Mouse (Mus musculus): ENCODE results near the gene Cckar.
"Not testable (repeated sequence)": the region's sequence is repeated elsewhere in the genome, so short reads cannot be mapped to it uniquely, and the experiment has no call there.

Gene Cckar

GRCm38 (mm10) chr5:53707235-53708177 lies at the start of gene Cckar:
Gene Cckar, minus strand, starts transcription at chr5:53707705.
- no peak for DNase-seq

DNA sequence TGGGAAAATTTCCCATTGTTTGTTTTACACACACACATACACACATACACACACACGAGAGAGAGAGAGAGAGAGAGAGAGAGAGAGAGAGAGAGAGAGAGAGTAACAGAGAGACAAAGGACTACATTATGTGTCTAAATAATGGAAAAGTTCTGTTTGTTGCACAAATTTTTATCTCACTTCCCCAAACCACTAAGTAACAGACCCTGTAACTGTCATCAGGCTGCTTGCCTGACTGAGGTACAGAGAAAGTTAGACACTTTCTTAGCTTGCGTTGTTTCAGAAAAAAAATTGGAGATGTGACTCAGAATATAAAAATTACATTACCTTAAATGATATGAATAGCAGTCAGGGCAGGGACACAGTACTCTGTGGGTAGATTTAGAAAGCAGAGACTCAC lies 36.6 kb upstream of the Cckar start:
- DNase-seq = no peak

GRCm38 (mm10) chr5:53732933-53733332 lies 25.4 kb upstream of the Cckar start:
- DNase-seq = no peak

DNA sequence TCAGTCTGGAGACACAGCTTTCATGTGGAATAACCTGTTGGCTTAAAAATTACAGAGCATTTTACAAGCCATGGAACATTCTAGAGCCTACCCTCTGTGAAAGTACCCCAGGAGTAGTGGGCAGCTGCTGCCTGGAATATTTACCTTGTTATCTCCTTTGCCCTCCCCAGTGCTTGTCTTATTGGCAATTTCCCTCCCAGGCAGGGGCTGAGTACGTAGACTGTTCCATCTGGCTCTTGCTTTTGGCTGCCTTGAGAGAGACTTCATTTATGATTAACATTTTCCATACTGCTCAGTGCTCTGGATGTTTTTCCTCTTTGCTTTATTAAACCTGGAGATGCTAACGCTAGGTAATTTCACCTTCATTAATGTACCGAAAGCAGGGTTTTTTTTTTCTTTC lies 20.1 kb upstream of the Cckar start:
- DNase-seq = no peak

- no peak for DNase-seq
These were observed 18.5 kb upstream of the Cckar start for GRCm38 (mm10) chr5:53726011-53726410.

DNA sequence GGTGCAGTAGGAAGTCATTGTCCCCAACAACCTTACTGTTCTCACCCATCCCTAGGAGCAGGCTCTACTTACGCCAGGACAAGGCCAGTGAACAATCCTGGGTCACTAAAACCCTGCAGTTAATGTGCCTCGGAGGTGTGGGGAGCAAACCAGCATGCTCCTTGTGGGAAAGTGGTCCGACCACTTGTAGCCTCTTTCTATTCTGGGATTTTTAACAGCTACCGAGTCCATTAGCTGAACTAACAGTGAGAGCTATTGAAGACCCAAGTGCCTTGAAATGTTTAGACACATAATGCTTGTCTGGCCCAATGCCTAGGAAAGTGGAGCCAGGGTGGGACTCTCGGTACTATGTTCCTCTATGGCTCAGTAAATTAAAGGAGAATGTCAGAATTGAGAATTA lies 9.0 kb upstream of the Cckar start:
- no peak for DNase-seq

GRCm38 (mm10) chr5:53711277-53711676 lies 3.8 kb upstream of the Cckar start:
- DNase-seq = no peak

DNA sequence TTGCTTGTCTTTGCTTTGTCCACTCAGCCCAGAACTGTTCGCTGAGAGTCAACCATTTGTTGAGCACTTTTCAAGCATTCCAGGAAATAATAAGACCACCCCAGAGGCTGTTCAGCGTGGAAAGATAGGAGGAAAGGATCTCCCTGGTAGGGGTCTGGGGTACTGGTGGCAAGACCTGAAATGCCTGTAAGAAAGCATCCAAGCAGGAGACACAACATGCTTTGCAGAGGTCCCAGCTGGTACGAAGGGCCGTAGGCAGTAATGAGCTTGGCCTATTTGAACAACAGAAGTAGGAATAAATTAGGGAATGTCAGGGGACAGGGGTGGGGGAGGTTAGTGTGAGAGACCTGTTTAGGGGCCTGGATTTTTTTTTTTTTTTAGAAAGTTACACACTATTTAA lies 686 bp upstream of the Cckar start:
- no peak for DNase-seq

DNA sequence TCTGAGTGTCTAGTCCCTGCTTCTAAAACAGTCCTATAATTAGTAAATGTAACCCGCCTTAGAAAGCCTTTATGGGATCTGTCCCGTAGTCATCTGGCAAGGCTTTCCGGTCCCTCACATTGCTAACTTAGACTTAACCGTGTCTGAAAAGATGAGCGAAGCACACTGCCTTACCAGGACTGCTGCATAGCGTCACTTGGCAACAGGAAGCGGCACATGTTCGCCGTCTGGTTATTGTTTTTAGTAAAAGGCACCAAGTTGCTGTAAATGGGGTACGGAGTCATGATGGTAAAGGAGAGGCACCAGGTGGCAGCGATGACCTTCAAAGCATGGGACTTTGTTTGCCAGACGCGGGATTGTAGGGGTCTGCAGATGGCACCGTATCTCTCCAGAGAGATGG lies 4.8 kb downstream of the Cckar start:
- DNase-seq = no peak

- DNase-seq = no peak
These were observed 9.7 kb downstream of the Cckar start for GRCm38 (mm10) chr5:53697794-53698193.

GRCm38 (mm10) chr5:53696701-53697100 lies 10.8 kb downstream of the Cckar start:
- DNase-seq = no peak

GRCm38 (mm10) chr5:53692662-53693061 lies 14.8 kb downstream of the Cckar start:
- no peak for DNase-seq

DNA sequence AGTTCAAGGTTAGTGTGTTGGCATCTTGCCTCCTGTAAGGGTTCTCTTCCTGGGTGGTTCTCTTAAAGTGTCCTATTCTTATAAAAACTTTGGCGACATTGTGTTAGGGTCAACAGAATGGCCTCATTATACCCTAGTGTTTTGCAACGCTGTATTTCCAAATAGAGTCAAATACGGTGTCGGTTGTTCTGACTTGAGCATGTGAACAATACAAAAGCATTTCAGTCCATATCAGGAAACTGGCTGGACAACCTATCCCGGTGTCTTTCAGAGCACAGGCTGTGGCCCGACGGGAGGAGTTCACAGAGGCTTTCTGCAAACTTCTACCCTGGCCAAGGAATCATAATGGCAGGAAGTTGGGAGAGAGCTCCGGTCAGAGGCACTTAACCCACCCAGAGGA lies 15.4 kb downstream of the Cckar start:
- DNase-seq = no peak

DNA sequence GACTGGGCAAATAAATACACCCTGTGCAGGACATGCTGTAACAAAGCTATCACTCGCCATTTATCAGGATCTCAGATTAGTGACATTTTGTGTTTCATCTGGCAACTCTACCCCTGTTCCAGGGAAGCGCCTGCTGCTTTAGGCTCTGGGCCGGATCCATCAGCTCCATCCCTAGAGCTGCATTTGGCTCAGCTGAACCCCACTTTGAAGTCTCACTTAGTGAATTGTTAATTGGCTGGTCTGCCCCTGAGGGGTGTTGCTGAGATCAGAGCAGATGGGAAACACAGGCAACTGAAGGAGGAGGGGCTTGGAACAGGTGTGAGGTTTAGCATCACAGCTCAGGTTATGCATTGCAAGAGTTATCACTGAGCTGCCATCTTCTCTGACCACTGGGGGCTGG lies 15.9 kb downstream of the Cckar start:
- no peak for DNase-seq

DNA sequence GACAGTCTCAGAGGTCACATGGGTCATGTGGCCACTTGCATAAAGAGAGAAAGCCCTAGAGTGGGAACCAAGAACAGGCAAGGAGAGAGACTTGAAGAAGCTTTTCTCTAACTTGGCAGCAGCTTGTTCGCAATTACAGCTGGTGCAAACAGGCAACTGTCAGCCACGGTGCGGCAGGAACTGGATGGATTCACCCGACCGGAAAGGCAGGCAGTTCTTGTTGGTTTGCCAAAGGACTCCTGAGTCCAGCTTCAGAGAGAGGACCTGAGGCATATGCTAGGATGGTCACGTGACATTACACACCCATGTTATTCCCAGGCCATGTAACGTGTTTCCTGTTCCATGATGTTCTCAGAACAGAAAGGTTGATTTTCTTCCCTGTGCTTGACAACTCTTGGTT lies 19.2 kb downstream of the Cckar start:
- DNase-seq = no peak

DNA sequence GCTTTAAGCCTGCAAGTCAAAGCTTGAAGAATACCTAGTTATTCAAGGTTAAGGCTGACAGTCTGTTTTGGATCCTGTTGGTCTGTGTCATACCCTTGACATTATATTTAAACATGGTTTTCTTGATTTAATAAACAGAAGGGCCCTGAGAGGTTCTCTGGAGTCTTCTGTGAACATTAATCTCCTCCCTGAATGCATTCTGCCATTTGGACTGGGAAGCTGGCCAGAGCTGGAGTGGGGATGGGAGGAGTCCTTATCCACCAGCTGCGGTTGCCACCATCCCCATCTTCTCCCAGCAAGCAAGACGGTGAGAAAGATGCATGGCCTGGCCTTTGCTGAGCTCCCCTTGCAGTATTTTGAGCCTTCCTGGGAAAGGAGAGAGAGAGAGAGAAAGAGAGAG lies 21.1 kb downstream of the Cckar start:
- DNase-seq = no peak

- no peak for DNase-seq
These were observed 21.9 kb downstream of the Cckar start for GRCm38 (mm10) chr5:53685623-53686022.

- no peak for DNase-seq
These were observed 23.1 kb downstream of the Cckar start for GRCm38 (mm10) chr5:53684417-53684816.

DNA sequence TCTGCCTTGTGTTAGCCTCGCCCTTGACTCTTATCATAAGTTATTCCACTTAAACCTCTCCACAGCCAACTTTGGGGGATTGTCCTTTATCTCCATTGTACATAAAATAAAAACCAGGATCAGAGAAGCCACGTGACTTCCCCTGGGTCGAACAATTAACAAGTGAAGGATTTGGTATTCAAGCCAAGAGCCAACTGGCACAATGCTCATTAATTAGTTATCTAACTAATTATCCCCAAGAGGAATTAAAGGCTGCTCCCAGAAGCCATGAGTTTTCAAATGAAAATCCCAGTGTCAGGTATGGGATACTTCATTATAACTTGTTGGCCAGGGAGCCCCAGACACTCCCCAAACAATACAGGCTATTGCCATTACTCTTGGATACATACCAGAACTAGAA lies 23.6 kb downstream of the Cckar start:
- DNase-seq = no peak

GRCm38 (mm10) chr5:53679651-53680050 lies 27.9 kb downstream of the Cckar start:
- DNase-seq = no peak

GRCm38 (mm10) chr5:53678036-53678767 lies 29.3 kb downstream of the Cckar start:
- DNase-seq = no peak

DNA sequence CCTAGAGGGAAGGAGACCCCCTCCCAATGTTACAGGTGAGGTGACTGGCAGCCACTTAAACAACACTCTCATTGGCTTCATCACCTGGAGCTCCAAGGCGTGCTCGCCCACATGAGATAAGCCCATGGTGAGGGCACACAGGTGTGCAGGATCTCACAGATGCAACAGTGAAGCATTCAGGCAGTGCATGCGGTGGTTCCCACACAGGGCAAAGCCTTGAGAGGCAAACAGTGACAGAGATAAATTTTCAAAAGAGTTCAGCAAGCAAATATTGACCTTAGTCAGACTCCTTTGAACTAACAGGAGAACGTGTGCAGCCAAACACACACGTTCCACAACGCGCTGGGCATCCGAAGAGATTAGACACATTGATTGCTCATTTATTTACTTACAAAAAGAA lies 30.8 kb downstream of the Cckar start:
- DNase-seq = no peak

DNA sequence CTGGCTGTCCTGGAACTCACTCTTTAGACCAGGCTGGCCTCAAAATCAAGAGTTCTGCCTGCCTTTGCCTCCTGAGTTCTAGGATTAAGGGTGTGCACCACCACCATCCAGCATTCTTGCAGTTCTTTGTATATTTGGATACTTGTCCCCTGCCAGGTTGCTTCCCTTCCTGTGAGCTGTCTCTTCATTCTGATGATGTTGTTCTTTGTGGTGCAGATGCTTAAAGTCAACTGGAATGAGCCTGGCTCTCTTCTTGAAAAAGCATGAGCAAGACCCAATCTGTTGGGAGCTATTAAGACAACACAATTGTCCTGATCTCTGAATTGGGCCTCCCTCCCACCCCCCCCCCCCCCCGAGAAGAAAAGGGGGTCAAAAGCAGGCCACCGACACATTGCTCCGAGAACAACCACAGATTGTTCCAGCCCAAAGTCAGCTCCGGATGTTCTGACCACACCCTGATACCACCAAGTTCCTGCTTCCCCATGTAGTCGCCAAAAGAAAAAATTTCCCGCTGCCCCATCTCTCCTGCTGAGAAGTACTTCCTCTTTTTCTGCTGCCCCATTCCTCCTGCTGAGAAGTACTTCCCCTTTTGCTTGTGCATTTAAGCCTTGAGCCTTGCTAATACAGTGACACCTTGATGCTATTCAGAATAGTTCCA lies 33.9 kb downstream of the Cckar start:
- not testable (repeated sequence) for DNase-seq

- DNase-seq = peak; percentile 52
These were observed 35.2 kb downstream of the Cckar start for GRCm38 (mm10) chr5:53672352-53672751.
